Mouse (Mus musculus): ENCODE measurements around the gene Card10. TPM values are rescaled to one million over a fixed set of nuclear protein-coding genes. Genes with fewer than 3 reads are reported as not detected.
A peak's percentile ranks its signal among the peaks of the same experiment; 100 is the strongest.

Gene Card10
- polyA plus RNA-seq, 1 experiment from 2014 or later = 5.2 TPM

- H3K4me1 ChIP-seq (ENCODE audit: control insufficient read depth, insufficient read depth, low read length) = peaks cover 30% of the 10 kb centered on the region
- H3K27ac ChIP-seq (ENCODE audit: low read length) = peak overlapping the region; percentile 16; the same call in 1 of the 2 replicates
- no peaks in the 10 kb centered on the region for H3K27me3 ChIP-seq (replicated peaks; ENCODE audit: control insufficient read depth, insufficient read depth, low read length)
- 77% methylated on average over 12 of the region's 12 CpGs for WGBS
- peak overlapping the region; percentile 38; the same call in 1 of the 2 replicates for H3K9ac ChIP-seq (ENCODE audit: low read depth, low read length)
- ATAC-seq = no peak
- no peak overlapping the region for H3K4me2 ChIP-seq (ENCODE audit: low read depth, low read length)
- no peak overlapping the region for H3K4me3 ChIP-seq (ENCODE audit: low read length)
- H3K36me3 ChIP-seq (ENCODE audit: control insufficient read depth, insufficient read depth, low read length) = no peaks in the 10 kb centered on the region
- no peaks in the 10 kb centered on the region for H3K9me3 ChIP-seq (ENCODE audit: control insufficient read depth, low read length)
These were observed 11.9 kb downstream of the Card10 start for GRCm38 (mm10) chr15:78790990-78791389.

GRCm38 (mm10) chr15:78790451-78790850, 12.4 kb downstream of the Card10 start:
- 48% methylated on average over 4 of the region's 4 CpGs for WGBS
- Histone ChIP-seq H3K27ac (ENCODE audit: low read length) (peak overlapping the region; percentile 16; the same call in 1 of the 2 replicates), H3K4me1 (ENCODE audit: control insufficient read depth, insufficient read depth, low read length) (peaks cover 31% of the 10 kb centered on the region), H3K36me3 (ENCODE audit: control insufficient read depth, insufficient read depth, low read length) (no peaks in the 10 kb centered on the region), H3K9ac (ENCODE audit: low read depth, low read length) (peak overlapping the region; percentile 38; the same call in 1 of the 2 replicates), H3K4me3 (ENCODE audit: low read length) (no peak overlapping the region), H3K4me2 (ENCODE audit: low read depth, low read length) (no peak overlapping the region), H3K27me3 (replicated peaks; ENCODE audit: control insufficient read depth, insufficient read depth, low read length) (no peaks in the 10 kb centered on the region), H3K9me3 (ENCODE audit: control insufficient read depth, low read length) (no peaks in the 10 kb centered on the region)
- 0 out of 2 replicates have a peak, but pooled peaks have one; percentile 16 for ATAC-seq

- H3K36me3 ChIP-seq (ENCODE audit: control insufficient read depth, insufficient read depth, low read length) = no peaks in the 10 kb centered on the region
- 85% methylated on average over 13 of the region's 13 CpGs for WGBS
- H3K27ac ChIP-seq (ENCODE audit: low read length) = no peak overlapping the region
- no peak overlapping the region for H3K9ac ChIP-seq (ENCODE audit: low read depth, low read length)
- no peaks in the 10 kb centered on the region for H3K27me3 ChIP-seq (replicated peaks; ENCODE audit: control insufficient read depth, insufficient read depth, low read length)
- peaks cover 31% of the 10 kb centered on the region for H3K4me1 ChIP-seq (ENCODE audit: control insufficient read depth, insufficient read depth, low read length)
- no peak overlapping the region for H3K4me3 ChIP-seq (ENCODE audit: low read length)
- no peaks in the 10 kb centered on the region for H3K9me3 ChIP-seq (ENCODE audit: control insufficient read depth, low read length)
- ATAC-seq = no peak
- H3K4me2 ChIP-seq (ENCODE audit: low read depth, low read length) = no peak overlapping the region
These were observed 13.0 kb downstream of the Card10 start for GRCm38 (mm10) chr15:78789721-78790323.

GRCm38 (mm10) chr15:78788042-78788441, 14.8 kb downstream of the Card10 start:
- Histone ChIP-seq H3K4me1 (ENCODE audit: control insufficient read depth, insufficient read depth, low read length) (peaks cover 31% of the 10 kb centered on the region), H3K9me3 (ENCODE audit: control insufficient read depth, low read length) (no peaks in the 10 kb centered on the region), H3K27ac (ENCODE audit: low read length) (peak overlapping the region; percentile 78), H3K9ac (ENCODE audit: low read depth, low read length) (peak overlapping the region; percentile 34; the same call in 1 of the 2 replicates), H3K4me3 (ENCODE audit: low read length) (no peak overlapping the region), H3K36me3 (ENCODE audit: control insufficient read depth, insufficient read depth, low read length) (no peaks in the 10 kb centered on the region), H3K4me2 (ENCODE audit: low read depth, low read length) (no peak overlapping the region), H3K27me3 (replicated peaks; ENCODE audit: control insufficient read depth, insufficient read depth, low read length) (no peaks in the 10 kb centered on the region)
- 63% methylated on average over 3 of the region's 3 CpGs for WGBS
- ATAC-seq = no peak; the same call in 1 of the 2 replicates

GRCm38 (mm10) chr15:78787287-78787856, 15.5 kb downstream of the Card10 start:
- Histone ChIP-seq H3K9me3 (ENCODE audit: control insufficient read depth, low read length) (no peaks in the 10 kb centered on the region), H3K4me1 (ENCODE audit: control insufficient read depth, insufficient read depth, low read length) (peaks cover 31% of the 10 kb centered on the region), H3K4me3 (ENCODE audit: low read length) (no peak overlapping the region), H3K27ac (ENCODE audit: low read length) (peak overlapping the region; percentile 78), H3K27me3 (replicated peaks; ENCODE audit: control insufficient read depth, insufficient read depth, low read length) (no peaks in the 10 kb centered on the region), H3K4me2 (ENCODE audit: low read depth, low read length) (peak overlapping the region; percentile 15; the same call in 1 of the 2 replicates), H3K9ac (ENCODE audit: low read depth, low read length) (peak overlapping the region; percentile 34), H3K36me3 (ENCODE audit: control insufficient read depth, insufficient read depth, low read length) (no peaks in the 10 kb centered on the region)
- 47% methylated on average over 9 of the region's 9 CpGs for WGBS
- ATAC-seq = peak; percentile 71

- Histone ChIP-seq H3K36me3 (ENCODE audit: control insufficient read depth, insufficient read depth, low read length) (no peaks in the 10 kb centered on the region), H3K9ac (ENCODE audit: low read depth, low read length) (0 out of 2 replicates have a peak overlapping the region, but pooled peaks have one; percentile 3), H3K27me3 (replicated peaks; ENCODE audit: control insufficient read depth, insufficient read depth, low read length) (no peaks in the 10 kb centered on the region), H3K9me3 (ENCODE audit: control insufficient read depth, low read length) (no peaks in the 10 kb centered on the region), H3K4me3 (ENCODE audit: low read length) (no peak overlapping the region), H3K27ac (ENCODE audit: low read length) (peak overlapping the region; percentile 78; the same call in 1 of the 2 replicates), H3K4me2 (ENCODE audit: low read depth, low read length) (no peak overlapping the region), H3K4me1 (ENCODE audit: control insufficient read depth, insufficient read depth, low read length) (peaks cover 34% of the 10 kb centered on the region)
- whole genome bisulfite sequencing = 73% methylated on average over 9 of the region's 9 CpGs
- ATAC-seq = no peak
These were observed 16.4 kb downstream of the Card10 start for GRCm38 (mm10) chr15:78786411-78786818.

GRCm38 (mm10) chr15:78785961-78786360, 16.9 kb downstream of the Card10 start:
- Histone ChIP-seq H3K4me3 (ENCODE audit: low read length) (no peak overlapping the region), H3K9me3 (ENCODE audit: control insufficient read depth, low read length) (no peaks in the 10 kb centered on the region), H3K27ac (ENCODE audit: low read length) (peak overlapping the region; percentile 78; the same call in 1 of the 2 replicates), H3K9ac (ENCODE audit: low read depth, low read length) (0 out of 2 replicates have a peak overlapping the region, but pooled peaks have one; percentile 3), H3K36me3 (ENCODE audit: control insufficient read depth, insufficient read depth, low read length) (no peaks in the 10 kb centered on the region), H3K27me3 (replicated peaks; ENCODE audit: control insufficient read depth, insufficient read depth, low read length) (no peaks in the 10 kb centered on the region), H3K4me1 (ENCODE audit: control insufficient read depth, insufficient read depth, low read length) (peaks cover 34% of the 10 kb centered on the region), H3K4me2 (ENCODE audit: low read depth, low read length) (no peak overlapping the region)
- ATAC-seq = peak; percentile 32
- 29% methylated on average over 7 of the region's 7 CpGs for WGBS

- Histone ChIP-seq H3K4me3 (ENCODE audit: low read length) (no peak overlapping the region), H3K27me3 (replicated peaks; ENCODE audit: control insufficient read depth, insufficient read depth, low read length) (no peaks in the 10 kb centered on the region), H3K9ac (ENCODE audit: low read depth, low read length) (no peak overlapping the region), H3K36me3 (ENCODE audit: control insufficient read depth, insufficient read depth, low read length) (no peaks in the 10 kb centered on the region), H3K27ac (ENCODE audit: low read length) (no peak overlapping the region), H3K4me2 (ENCODE audit: low read depth, low read length) (no peak overlapping the region), H3K9me3 (ENCODE audit: control insufficient read depth, low read length) (no peaks in the 10 kb centered on the region; the same call in 1 of the 2 replicates), H3K4me1 (ENCODE audit: control insufficient read depth, insufficient read depth, low read length) (peaks cover 31% of the 10 kb centered on the region)
- WGBS = 90% methylated on average over 7 of the region's 7 CpGs
- no peak for ATAC-seq
These were observed 17.6 kb downstream of the Card10 start for GRCm38 (mm10) chr15:78785258-78785657.

- no peak overlapping the region for H3K4me3 ChIP-seq (ENCODE audit: low read length)
- ATAC-seq = no peak
- peaks cover 31% of the 10 kb centered on the region for H3K4me1 ChIP-seq (ENCODE audit: control insufficient read depth, insufficient read depth, low read length)
- 75% methylated on average over 5 of the region's 5 CpGs for WGBS
- H3K27ac ChIP-seq (ENCODE audit: low read length) = no peak overlapping the region
- no peaks in the 10 kb centered on the region for H3K27me3 ChIP-seq (replicated peaks; ENCODE audit: control insufficient read depth, insufficient read depth, low read length)
- no peaks in the 10 kb centered on the region for H3K36me3 ChIP-seq (ENCODE audit: control insufficient read depth, insufficient read depth, low read length)
- no peaks in the 10 kb centered on the region; the same call in 1 of the 2 replicates for H3K9me3 ChIP-seq (ENCODE audit: control insufficient read depth, low read length)
- H3K4me2 ChIP-seq (ENCODE audit: low read depth, low read length) = no peak overlapping the region
- no peak overlapping the region for H3K9ac ChIP-seq (ENCODE audit: low read depth, low read length)
These were observed 18.3 kb downstream of the Card10 start for GRCm38 (mm10) chr15:78784520-78784919.
